Mouse (Mus musculus) kidney, embryonic 14.5 days (tissue): ENCODE data around the gene Plin2. TPM values are rescaled to one million over a fixed set of nuclear protein-coding genes. Genes with fewer than 3 reads are reported as not detected.
"Not testable (repeated sequence)": the region's sequence is repeated elsewhere in the genome, so short reads cannot be mapped to it uniquely, and the experiment has no call there.

Experiments
- ATAC-seq: fragments of 200-750 bp; cut with Nextera tagmentation; 2 replicates; pipeline ENCODE4 v1.8.0; 2017; ENCODE audit warnings: moderate number of reproducible peaks, mild to moderate bottlenecking, moderate TSS enrichment, moderate library complexity; ENCODE audit not compliant: low FRiP score, low TSS enrichment
- H3K27ac ChIP-seq: fragments of 300-500 bp; sonication (generic); 2 replicates; pipeline ENCODE4 v1.5.1; 2014; ENCODE audit warnings: low read depth, mild to moderate bottlenecking, low read length, moderate library complexity, mixed read lengths
- H3K27me3 ChIP-seq: fragments of 300-500 bp; sonication (generic); 2 replicates; pipeline ENCODE4 v1.6.1; 2014; ENCODE audit warnings: mild to moderate bottlenecking, low read length; ENCODE audit not compliant: control insufficient read depth, insufficient read depth
- H3K36me3 ChIP-seq: fragments of 300-500 bp; sonication (generic); 2 replicates; pipeline ENCODE4 v1.6.1; 2014; ENCODE audit warnings: low read length, mixed read lengths; ENCODE audit not compliant: control insufficient read depth, insufficient read depth
- H3K4me1 ChIP-seq: fragments of 300-500 bp; sonication (generic); 2 replicates; pipeline ENCODE4 v1.6.1; 2014; ENCODE audit warnings: low read length, mixed read lengths; ENCODE audit not compliant: control insufficient read depth, insufficient read depth
- H3K4me2 ChIP-seq: fragments of 300-500 bp; sonication (generic); replicated peaks from 2 replicates; pipeline ENCODE4 v1.6.1; 2014; ENCODE audit warnings: low read depth, mild to moderate bottlenecking, low read length
- H3K4me3 ChIP-seq: fragments of 300-500 bp; sonication (generic); 2 replicates; pipeline ENCODE4 v1.5.1; 2014; ENCODE audit warnings: mild to moderate bottlenecking, low read length
- H3K9ac ChIP-seq: fragments of 300-500 bp; sonication (generic); 2 replicates; pipeline ENCODE4 v1.6.1; 2014; ENCODE audit warnings: low read depth, mild to moderate bottlenecking, low read length, moderate library complexity
- H3K9me3 ChIP-seq: fragments of 300-500 bp; sonication (generic); 2 replicates; pipeline ENCODE4 v1.6.1; 2016; ENCODE audit warnings: low read length; ENCODE audit not compliant: control insufficient read depth
- WGBS: fragments of 180-500 bp; shearing (Covaris S2); extraction: QIAGEN DNeasy Blood & Tissue Kit; methylation state at CpG from one replicate; pipeline ENCODE4 v1.1.7; 2014; 5-methylcytosine and 5-hydroxymethylcytosine counted together
- polyA plus RNA-seq: library from polyadenylated mRNA; unstranded; fragments of >200 nt; fragmentation: Nextera tagmentation; extraction: Ambion mirVana; gene quantifications from 2 replicates; pipeline ENCODE4 v1.2.1, GENCODE M21; 2014

Plin2 gene
- polyA plus RNA-seq, 1 experiment from 2014 or later: 56.5 TPM

DNA sequence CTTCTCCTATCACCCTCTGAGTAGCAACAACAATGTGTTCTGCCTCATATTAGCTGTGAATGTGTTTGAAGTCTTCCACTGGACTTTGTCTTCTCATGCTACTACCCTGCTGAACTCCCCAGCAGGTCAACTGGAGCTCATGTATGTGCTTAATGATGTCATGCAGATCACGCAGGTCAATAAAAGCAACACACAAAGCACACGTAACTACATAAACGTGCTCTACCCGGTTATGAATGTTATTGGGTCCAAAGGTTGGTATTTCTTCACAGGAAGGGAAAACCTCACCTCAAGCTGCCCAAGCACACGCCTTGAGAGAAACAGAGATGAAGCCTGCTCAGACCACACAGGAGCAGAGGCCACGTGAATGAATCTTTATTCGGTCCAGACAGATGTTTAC, 43.4 kb downstream of the Plin2 start:
- not testable (repeated sequence) for H3K4me3 ChIP-seq, ATAC-seq, H3K36me3 ChIP-seq, H3K4me1 ChIP-seq, H3K9ac ChIP-seq, H3K27me3 ChIP-seq, H3K27ac ChIP-seq, H3K9me3 ChIP-seq, H3K4me2 ChIP-seq
- WGBS: 88% methylated on average over 7 of the region's 7 CpGs

- Histone ChIP-seq H3K4me3 (no peak overlapping the region), H3K36me3 (no peaks in the 10 kb centered on the region), H3K4me2 (no peak overlapping the region), H3K9me3 (no peaks in the 10 kb centered on the region), H3K27ac (no peak overlapping the region), H3K4me1 (no peaks in the 10 kb centered on the region), H3K9ac (no peak overlapping the region), H3K27me3 (no peaks in the 10 kb centered on the region)
- no peak for ATAC-seq
- WGBS: 82% methylated on average over 5 of the region's 5 CpGs
Measured at GRCm38 (mm10) chr4:86625463-86625862, 44.4 kb downstream of the Plin2 start.

DNA sequence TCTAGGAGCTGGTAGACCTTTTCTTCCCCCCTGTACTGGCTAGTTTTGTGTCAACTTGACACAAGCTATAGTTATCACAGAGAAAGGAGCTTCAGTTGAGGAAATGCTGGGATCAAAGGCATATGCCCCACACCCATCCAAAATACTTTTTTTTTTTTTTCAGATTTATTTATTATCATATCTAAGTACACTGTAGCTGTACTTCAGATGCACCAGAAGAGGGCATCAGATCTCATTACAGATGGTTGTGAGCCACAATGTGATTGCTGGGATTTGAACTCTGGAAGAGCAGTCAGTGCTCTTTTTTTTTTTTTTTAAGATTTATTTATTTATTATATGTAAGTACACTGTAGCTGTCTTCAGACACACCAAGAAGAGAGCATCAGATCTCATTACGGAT, 47.3 kb downstream of the Plin2 start:
- not testable (repeated sequence) for H3K4me1 ChIP-seq, H3K9ac ChIP-seq, ATAC-seq, H3K9me3 ChIP-seq, H3K4me3 ChIP-seq, H3K36me3 ChIP-seq, H3K4me2 ChIP-seq, H3K27ac ChIP-seq, H3K27me3 ChIP-seq
- 90% methylated on average over 1 of the region's 1 CpGs for whole genome bisulfite sequencing

- ATAC-seq: no peak
- H3K27ac ChIP-seq: no peak overlapping the region
- H3K9me3 ChIP-seq: no peaks in the 10 kb centered on the region
- H3K36me3 ChIP-seq: no peaks in the 10 kb centered on the region
- H3K4me3 ChIP-seq: no peak overlapping the region
- WGBS: 67% methylated on average over 3 of the region's 3 CpGs
- no peaks in the 10 kb centered on the region for H3K27me3 ChIP-seq
- H3K9ac ChIP-seq: no peak overlapping the region
- H3K4me1 ChIP-seq: no peaks in the 10 kb centered on the region
- H3K4me2 ChIP-seq: no peak overlapping the region
Measured at GRCm38 (mm10) chr4:86622116-86622515, 47.7 kb downstream of the Plin2 start.

DNA sequence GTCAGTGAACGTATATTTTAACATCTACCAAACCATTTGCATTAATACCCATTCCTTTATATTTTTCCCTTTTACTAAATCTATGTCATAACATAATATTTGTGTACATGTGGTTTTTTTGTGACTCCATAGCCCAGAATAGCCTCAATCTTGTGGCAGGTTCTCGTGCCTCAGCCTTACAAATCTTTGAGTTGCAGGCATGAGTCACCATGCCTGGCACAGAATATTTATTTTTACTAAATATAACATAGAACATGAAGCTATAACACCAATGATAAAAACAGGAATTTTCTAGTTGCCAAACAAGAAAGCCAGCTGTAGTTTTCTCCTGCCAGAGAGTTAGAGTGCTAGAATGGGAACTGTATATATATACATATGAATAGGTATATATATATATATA, 49.4 kb downstream of the Plin2 start:
- Histone ChIP-seq H3K9ac (no peak overlapping the region), H3K36me3 (no peaks in the 10 kb centered on the region), H3K27me3 (no peaks in the 10 kb centered on the region), H3K4me1 (no peaks in the 10 kb centered on the region), H3K4me2 (no peak overlapping the region), H3K9me3 (no peaks in the 10 kb centered on the region), H3K4me3 (no peak overlapping the region), H3K27ac (no peak overlapping the region)
- no peak for ATAC-seq
- 71% methylated on average over 2 of the region's 2 CpGs for WGBS

- H3K4me3 ChIP-seq: peak overlapping the region; percentile 91
- H3K27me3 ChIP-seq: no peaks in the 10 kb centered on the region
- H3K9me3 ChIP-seq: no peaks in the 10 kb centered on the region
- peaks cover 7% of the 10 kb centered on the region; the same call in 1 of the 2 replicates for H3K4me1 ChIP-seq
- peaks cover 4% of the 10 kb centered on the region; the same call in 1 of the 2 replicates for H3K36me3 ChIP-seq
- 0 out of 2 replicates have a peak overlapping the region, but pooled peaks have one; percentile 42 for H3K27ac ChIP-seq
- 41% methylated on average over 8 of the region's 8 CpGs for WGBS
- no peak for ATAC-seq
- H3K4me2 ChIP-seq: peak overlapping the region; percentile 49
- peak overlapping the region; percentile 57; the same call in 1 of the 2 replicates for H3K9ac ChIP-seq
Measured at GRCm38 (mm10) chr4:86612289-86612620, 57.6 kb downstream of the Plin2 start.

GRCm38 (mm10) chr4:86611524-86612288, 58.2 kb downstream of the Plin2 start, which contains the start of gene Haus6:
Haus6 (minus strand) TSS chr4:86612055.
- peak within 1 kb of the TSS; percentile 84 for H3K27ac ChIP-seq
- H3K36me3 ChIP-seq: peaks cover 9% of the 10 kb centered on the region; the same call in 1 of the 2 replicates
- peak; percentile 100 for ATAC-seq
- H3K27me3 ChIP-seq: no peaks in the 10 kb centered on the region
- WGBS: under 1% methylated on average over 59 of the region's 59 CpGs
- H3K4me2 ChIP-seq: peak within 1 kb of the TSS; percentile 63
- peak within 1 kb of the TSS; percentile 86 for H3K9ac ChIP-seq
- peak within 1 kb of the TSS; percentile 91 for H3K4me3 ChIP-seq
- H3K4me1 ChIP-seq: peaks cover 7% of the 10 kb centered on the region; the same call in 1 of the 2 replicates
- H3K9me3 ChIP-seq: no peaks in the 10 kb centered on the region

Other genes with a start within 250 kb of the Plin2 start
- gene Saxo1, start 111.7 kb downstream of the Plin2 start, polyA plus RNA-seq: 0.11 and 0.12 TPM in 2 replicates
- 88.7 and 115 TPM in 2 replicates for gene Rraga, start 94.4 kb downstream of the Plin2 start, polyA plus RNA-seq
- gene Haus6, start 58.0 kb downstream of the Plin2 start, polyA plus RNA-seq: 17.4 and 27.7 TPM in 2 replicates
- 4.9 and 10.3 TPM in 2 replicates for gene Dennd4c, start 78.5 kb upstream of the Plin2 start, polyA plus RNA-seq
- 812 and 921 TPM in 2 replicates for gene Rps6, start 187.4 kb upstream of the Plin2 start, polyA plus RNA-seq
- gene Acer2, start 204.3 kb upstream of the Plin2 start, polyA plus RNA-seq: 35.9 and 38.5 TPM in 2 replicates